Mouse (Mus musculus): Measurements from ENCODE around the gene Ccdc73. TPM values are rescaled to one million over a fixed set of nuclear protein-coding genes. Genes with fewer than 3 reads are reported as not detected.
A peak's percentile ranks its signal among the peaks of the same experiment; 100 is the strongest.
"Not testable (repeated sequence)": the region's sequence is repeated elsewhere in the genome, so short reads cannot be mapped to it uniquely, and the experiment has no call there.

Ccdc73 gene
- total RNA-seq, 2 experiments from 2014 or later, result 2.8 TPM; not detected in 1

DNA sequence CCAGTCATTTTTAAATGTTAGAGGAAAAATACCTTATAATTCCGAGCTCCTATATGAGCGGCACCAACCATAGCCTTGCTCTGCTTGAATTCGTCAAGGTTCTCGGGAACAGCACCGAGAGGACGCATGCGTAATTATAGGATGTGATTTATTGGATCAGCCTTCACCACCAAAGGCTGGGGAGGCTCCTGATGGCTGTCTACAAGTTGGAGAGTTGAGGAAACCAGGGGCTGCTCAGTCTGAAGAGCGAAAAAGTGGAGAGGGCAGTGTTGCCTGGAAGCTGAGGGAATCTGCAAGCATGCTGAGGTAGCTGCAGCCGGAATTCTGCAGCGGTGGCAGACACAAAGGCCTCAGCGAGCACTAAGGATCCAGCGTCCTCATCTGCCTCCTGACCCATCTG, 153.7 kb downstream of the Ccdc73 start:
- intact Hi-C loops (cut with DNase I), result no loop called here
- DNase-seq (ENCODE audit: low spot score in 2 of 2), result no peak

DNA sequence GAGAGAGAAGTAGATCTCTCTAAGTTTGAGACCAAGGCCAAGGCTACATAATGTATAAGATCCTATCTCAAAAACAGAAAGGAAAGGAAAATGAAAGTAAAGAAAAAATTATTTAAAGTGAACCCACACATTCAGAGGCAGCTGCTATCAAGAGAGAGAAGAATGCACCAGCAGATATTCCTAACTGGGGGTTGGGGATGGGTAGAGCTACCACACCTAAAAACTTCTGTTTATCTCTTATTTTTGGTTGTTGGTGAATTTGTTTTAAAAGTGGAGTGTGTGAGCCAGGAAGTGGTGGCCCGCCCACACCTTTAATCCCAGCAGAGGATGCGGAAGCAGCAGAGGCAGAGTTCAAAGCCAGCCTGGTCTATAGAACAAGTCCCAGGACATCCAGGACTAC, 154.2 kb downstream of the Ccdc73 start:
- intact Hi-C loops (cut with DNase I), result no loop called here
- no peak for DNase-seq (ENCODE audit: low spot score in 2 of 2)

- DNase-seq (ENCODE audit: low spot score in 2 of 2), result no peak
- intact Hi-C loops (cut with DNase I), result no loop called here
Observed at GRCm38 (mm10) chr2:105023031-105023615, 155.5 kb downstream of the Ccdc73 start.

DNA sequence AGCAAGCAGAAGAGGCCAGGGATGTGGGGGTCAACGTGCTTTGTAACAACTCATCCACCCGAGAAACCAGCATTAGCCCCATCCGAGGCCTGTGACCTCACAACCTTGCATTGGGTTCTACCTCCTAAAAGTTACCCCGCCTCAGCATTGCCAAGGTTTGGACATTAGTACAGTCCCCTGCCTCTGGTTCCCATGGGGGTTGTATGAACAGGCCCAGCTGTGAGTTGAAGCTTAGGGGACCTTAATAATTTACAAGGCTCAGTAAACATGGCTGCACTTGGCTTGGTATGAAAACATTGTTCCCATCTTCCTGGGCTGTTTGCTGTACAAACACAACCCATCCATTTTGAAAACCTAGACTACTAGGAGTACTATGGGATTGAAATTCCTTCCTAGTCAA, 156.2 kb downstream of the Ccdc73 start:
- no peak for DNase-seq (ENCODE audit: low spot score in 2 of 2)
- intact Hi-C loops (cut with DNase I), result no loop called here

- DNase-seq (ENCODE audit: low spot score in 2 of 2), result peak in 1 of 2 experiments; percentile 5
Observed at GRCm38 (mm10) chr2:105025610-105026009, 158.0 kb downstream of the Ccdc73 start.

GRCm38 (mm10) chr2:105026950-105027695, 159.5 kb downstream of the Ccdc73 start:
- DNase-seq (ENCODE audit: low spot score in 2 of 2), result no peak
- intact Hi-C loops (cut with DNase I), result no loop called here

More at GRCm38 (mm10) chr2:105025610-105026009, 158.0 kb downstream of the Ccdc73 start:
- intact Hi-C loops (cut with DNase I), result not testable (repeated sequence)

DNA sequence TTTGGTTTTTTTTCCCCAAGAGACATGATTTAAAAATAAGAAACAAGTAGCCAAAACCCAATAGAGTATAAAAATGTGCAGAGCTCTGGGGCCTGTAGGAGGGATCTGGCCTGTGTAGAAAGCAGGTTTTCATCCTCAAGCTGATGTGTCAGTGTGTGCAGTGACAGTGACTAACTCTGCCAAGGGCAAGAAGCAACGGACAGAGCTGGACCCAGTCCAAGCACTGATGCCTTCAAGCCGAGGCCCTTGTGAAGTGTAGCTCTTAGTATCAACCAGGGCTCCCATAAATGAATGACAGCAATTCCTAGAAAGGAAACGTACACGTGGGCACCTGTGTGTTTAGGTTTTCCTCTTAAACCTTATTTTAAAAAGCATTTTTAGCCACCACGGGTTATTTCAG, 161.2 kb downstream of the Ccdc73 start:
- DNase-seq (ENCODE audit: low spot score in 2 of 2), result no peak
- intact Hi-C loops (cut with DNase I), result no loop called here

DNA sequence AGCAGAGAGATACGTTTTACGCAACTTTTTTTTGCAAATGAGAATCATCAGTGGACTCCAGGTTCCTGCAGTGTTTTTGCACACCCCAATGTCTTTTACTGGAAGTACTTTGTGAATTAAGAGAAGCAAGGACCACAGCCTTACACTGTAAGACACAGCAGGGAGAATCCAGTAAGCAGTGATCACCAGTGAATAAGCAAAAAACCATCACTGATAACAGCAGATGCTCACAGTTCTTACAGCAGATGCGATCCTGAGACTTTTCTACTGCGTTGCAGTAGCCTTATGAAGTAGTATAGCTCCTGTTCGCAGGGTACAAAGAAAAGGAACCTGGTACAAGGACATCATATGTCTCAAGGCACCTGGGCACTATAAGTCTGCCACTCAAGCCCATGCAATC, 162.9 kb downstream of the Ccdc73 start:
- DNase-seq (ENCODE audit: low spot score in 2 of 2), result no peak
- intact Hi-C loops (cut with DNase I), result no loop called here

DNA sequence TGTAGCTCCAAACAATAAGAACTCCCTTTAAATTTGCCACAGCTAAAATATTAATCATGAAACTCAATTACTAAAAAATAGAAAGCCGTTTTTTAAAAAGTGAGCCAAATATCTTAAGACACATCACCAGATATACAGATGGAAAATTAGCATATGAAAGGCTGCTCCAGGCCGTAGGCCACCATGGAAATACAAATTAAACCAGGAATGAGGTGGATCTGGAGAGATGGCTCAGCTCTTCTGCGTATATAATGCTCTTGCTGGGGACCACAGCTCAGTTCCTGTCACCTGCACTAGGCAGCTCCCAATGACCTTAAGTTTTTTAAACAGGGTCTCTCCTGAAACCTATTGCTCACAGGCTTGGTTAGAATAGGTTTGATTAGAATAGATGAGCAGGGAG, 166.5 kb downstream of the Ccdc73 start:
- intact Hi-C loops (cut with DNase I), result no loop called here
- DNase-seq (ENCODE audit: low spot score in 2 of 2), result no peak

DNA sequence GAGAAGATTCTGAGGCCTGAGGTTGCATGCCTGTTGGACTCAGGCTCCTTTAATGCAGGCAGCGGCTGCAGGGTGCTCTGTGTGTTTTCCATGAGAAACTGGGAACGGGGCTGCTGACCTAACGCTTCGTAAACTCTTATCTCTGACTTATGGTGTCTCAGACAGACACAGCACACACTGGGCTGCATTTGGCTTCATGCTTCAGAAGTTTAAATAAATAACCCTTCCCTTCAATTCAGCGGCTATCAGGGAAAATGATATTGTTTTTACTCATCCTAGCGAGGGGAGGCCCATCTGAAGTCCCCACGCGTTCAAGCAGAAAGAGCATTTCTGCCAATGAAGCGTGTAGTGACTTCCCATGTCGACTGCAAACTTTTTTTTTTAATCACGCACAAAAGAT, 168.4 kb downstream of the Ccdc73 start:
- no peak for DNase-seq (ENCODE audit: low spot score in 2 of 2)
- intact Hi-C loops (cut with DNase I), result no loop called here

- DNase-seq (ENCODE audit: low spot score in 2 of 2), result no peak
- intact Hi-C loops (cut with DNase I), result no loop called here
Observed at GRCm38 (mm10) chr2:105036401-105037070, 168.9 kb downstream of the Ccdc73 start.

- DNase-seq (ENCODE audit: low spot score in 2 of 2), result no peak
- intact Hi-C loops (cut with DNase I), result no loop called here
Observed at GRCm38 (mm10) chr2:105037956-105038569, 170.5 kb downstream of the Ccdc73 start.

GRCm38 (mm10) chr2:105038879-105039278, 171.3 kb downstream of the Ccdc73 start:
- intact Hi-C loops (cut with DNase I), result no loop called here
- no peak for DNase-seq (ENCODE audit: low spot score in 2 of 2)

- DNase-seq (ENCODE audit: low spot score in 2 of 2), result no peak
- intact Hi-C loops (cut with DNase I), result no loop called here
Observed at GRCm38 (mm10) chr2:105040859-105041258, 173.3 kb downstream of the Ccdc73 start.

DNA sequence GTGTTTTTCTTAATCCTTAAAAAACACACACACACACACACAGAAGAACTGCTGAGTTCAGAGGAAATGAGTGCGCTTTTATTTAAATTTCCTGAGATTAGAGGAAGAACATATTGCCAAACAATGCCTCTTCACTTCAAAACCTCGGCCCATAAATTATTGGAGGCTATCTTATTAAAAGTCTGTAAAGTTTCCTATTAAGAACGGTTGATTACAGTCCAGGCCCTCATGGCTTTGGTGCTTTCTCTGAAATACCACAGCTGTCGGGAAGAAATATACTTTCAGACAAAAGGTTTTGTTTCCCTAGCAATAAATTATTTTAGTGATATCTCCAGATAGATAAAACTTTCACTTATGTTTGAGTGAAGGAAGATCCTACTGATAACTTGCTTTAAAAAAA, 175.5 kb downstream of the Ccdc73 start:
- intact Hi-C loops (cut with DNase I), result no loop called here
- no peak for DNase-seq (ENCODE audit: low spot score in 2 of 2)

GRCm38 (mm10) chr2:105048301-105048700, 180.7 kb downstream of the Ccdc73 start:
- DNase-seq (ENCODE audit: low spot score in 2 of 2), result no peak
- intact Hi-C loops (cut with DNase I), result no loop called here

DNA sequence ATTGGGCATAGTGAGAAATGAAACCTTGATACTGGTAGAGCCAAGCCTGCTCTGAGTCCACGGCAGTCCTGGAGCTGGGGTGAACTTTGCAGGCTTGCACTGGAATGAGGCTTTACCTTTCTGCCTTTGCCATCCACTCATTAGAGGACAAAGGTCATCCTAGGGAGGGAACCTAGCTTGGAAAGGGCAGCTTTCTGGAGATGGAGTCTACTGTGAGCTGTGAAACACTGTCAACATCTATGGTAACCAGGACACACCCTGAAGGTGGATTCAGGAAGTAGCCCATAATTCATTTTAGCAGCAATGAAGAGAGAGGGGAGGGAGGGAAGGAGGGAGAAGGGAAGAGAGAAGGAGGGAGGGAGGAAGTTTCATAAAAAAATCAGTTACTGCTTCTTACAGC, 187.9 kb downstream of the Ccdc73 start:
- intact Hi-C loops (cut with DNase I), result no loop called here
- DNase-seq (ENCODE audit: low spot score in 2 of 2), result no peak

GRCm38 (mm10) chr2:105058577-105059116, 191.0 kb downstream of the Ccdc73 start:
- intact Hi-C loops (cut with DNase I), result no loop called here
- DNase-seq (ENCODE audit: low spot score in 2 of 2), result peak; percentile 5 to 8

DNA sequence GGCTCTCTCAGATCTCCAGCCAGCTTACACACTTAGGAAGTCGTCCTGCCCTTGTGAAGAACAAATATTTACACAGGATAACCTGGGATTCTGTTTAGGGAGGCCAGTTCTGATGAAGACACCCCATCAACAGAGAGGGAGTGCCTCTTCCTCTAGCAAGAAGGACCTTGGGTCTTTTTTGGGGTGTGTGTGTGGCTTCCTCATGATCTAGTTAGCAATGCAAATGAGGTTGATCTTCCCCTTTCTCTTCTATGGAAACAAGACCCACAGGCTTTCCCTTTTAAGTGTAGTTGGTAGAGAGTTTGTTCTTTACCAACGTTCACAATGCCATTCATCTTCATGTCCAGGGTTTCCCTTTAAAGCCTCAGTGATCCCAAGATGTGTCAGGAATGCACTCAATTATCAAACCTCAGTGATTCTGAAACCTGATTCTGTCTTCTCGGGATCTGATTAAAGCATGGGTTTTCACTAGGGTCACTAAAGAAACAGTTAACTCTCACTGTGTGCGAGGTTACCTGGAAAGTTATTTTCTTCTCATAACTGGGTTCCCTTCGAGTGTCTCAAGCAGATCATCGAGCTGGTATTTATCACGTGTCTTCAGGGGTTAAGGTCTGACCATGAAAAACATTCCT, 195.3 kb downstream of the Ccdc73 start:
- intact Hi-C loops (cut with DNase I), result no loop called here
- no peak for DNase-seq (ENCODE audit: low spot score in 2 of 2)
